Mouse (Mus musculus) hindbrain, embryonic 10.5 days (tissue): ENCODE measurements around the gene Nedd8. TPM values are rescaled to one million over a fixed set of nuclear protein-coding genes. Genes with fewer than 3 reads are reported as not detected.
A peak's percentile ranks its signal among the peaks of the same experiment; 100 is the strongest.

Source experiments
- DNase-seq: peaks from one replicate; pipeline ENCODE4 v3.0.0-alpha.2; 2017; ENCODE audit warnings: low spot score
- H3K27ac ChIP-seq: fragments of 300-500 bp; sonication (generic); 2 replicates; pipeline ENCODE4 v1.5.1; 2016; ENCODE audit warnings: mild to moderate bottlenecking, moderate library complexity
- H3K27me3 ChIP-seq: fragments of 300-500 bp; sonication (generic); 2 replicates; pipeline ENCODE4 v1.6.1; 2016; ENCODE audit warnings: mild to moderate bottlenecking; ENCODE audit not compliant: poor library complexity, insufficient read depth, severe bottlenecking
- H3K36me3 ChIP-seq: fragments of 300-500 bp; sonication (generic); 2 replicates; pipeline ENCODE4 v1.6.1; 2016; ENCODE audit warnings: mild to moderate bottlenecking, moderate library complexity
- H3K4me1 ChIP-seq: fragments of 300-500 bp; sonication (generic); replicated peaks from 2 replicates; pipeline ENCODE4 v1.6.1; 2016; ENCODE audit warnings: mild to moderate bottlenecking
- H3K4me3 ChIP-seq: fragments of 300-500 bp; sonication (generic); 2 replicates; pipeline ENCODE4 v1.5.1; 2016; ENCODE audit warnings: mild to moderate bottlenecking, moderate library complexity
- H3K9me3 ChIP-seq: fragments of 300-500 bp; sonication (generic); 2 replicates; pipeline ENCODE4 v1.6.1; 2016; ENCODE audit warnings: mild to moderate bottlenecking, moderate library complexity
- WGBS: fragments of 180-500 bp; shearing (Covaris S2); methylation state at CpG from one replicate; pipeline ENCODE4 v1.1.7; 2016; 5-methylcytosine and 5-hydroxymethylcytosine counted together
- polyA plus RNA-seq: library from polyadenylated mRNA; unstranded; fragments of >200 nt; fragmentation: Nextera tagmentation; extraction: Ambion mirVana; gene quantifications from 2 replicates; pipeline ENCODE4 v1.2.1, GENCODE M21; 2016

The Nedd8 gene
- polyA plus RNA-seq, 1 experiment from 2014 or later: 662 TPM

GRCm38 (mm10) chr14:55629312-55629711 lies 42.6 kb downstream of the Nedd8 start:
- Histone ChIP-seq H3K27me3 (no peaks in the 10 kb centered on the region), H3K27ac (no peak overlapping the region), H3K4me1 (0 out of 2 replicates have a peak, but pooled peaks cover 3% of the 10 kb centered on the region), H3K4me3 (no peak overlapping the region), H3K9me3 (no peaks in the 10 kb centered on the region), H3K36me3 (peaks cover 100% of the 10 kb centered on the region)
- 61% methylated on average over 5 of the region's 5 CpGs for WGBS
- DNase-seq: peak; percentile 20

- Histone ChIP-seq H3K27ac (no peak overlapping the region), H3K9me3 (no peaks in the 10 kb centered on the region), H3K4me3 (no peak overlapping the region), H3K27me3 (no peaks in the 10 kb centered on the region), H3K4me1 (no peaks in the 10 kb centered on the region), H3K36me3 (peaks cover 97% of the 10 kb centered on the region)
- no peak for DNase-seq
- 95% methylated on average over 27 of the region's 27 CpGs for WGBS
Measured at GRCm38 (mm10) chr14:55628077-55628827, 43.7 kb downstream of the Nedd8 start.

- H3K9me3 ChIP-seq: no peaks in the 10 kb centered on the region
- peaks cover 1% of the 10 kb centered on the region for H3K36me3 ChIP-seq
- WGBS: 47% methylated on average over 22 of the region's 22 CpGs
- H3K4me1 ChIP-seq: peaks cover 17% of the 10 kb centered on the region
- no peak for DNase-seq
- peaks cover 14% of the 10 kb centered on the region; the same call in 1 of the 2 replicates for H3K27me3 ChIP-seq
- H3K4me3 ChIP-seq: peak overlapping the region; percentile 37
- peak overlapping the region; percentile 35; the same call in 1 of the 2 replicates for H3K27ac ChIP-seq
Measured at GRCm38 (mm10) chr14:55618486-55619195, 53.3 kb downstream of the Nedd8 start.

- peaks cover 14% of the 10 kb centered on the region; the same call in 1 of the 2 replicates for H3K27me3 ChIP-seq
- H3K27ac ChIP-seq: peak within 1 kb of the TSS; percentile 62
- H3K4me1 ChIP-seq: peaks cover 17% of the 10 kb centered on the region
- peak; percentile 62 for DNase-seq
- H3K36me3 ChIP-seq: no peaks in the 10 kb centered on the region; the same call in 1 of the 2 replicates
- H3K4me3 ChIP-seq: peak within 1 kb of the TSS; percentile 37
- H3K9me3 ChIP-seq: no peaks in the 10 kb centered on the region
- WGBS: 26% methylated on average over 21 of the region's 21 CpGs
Measured at GRCm38 (mm10) chr14:55617822-55618221, 54.1 kb downstream of the Nedd8 start, which contains the start of gene Rec8. Gene Rec8 (plus strand): TSS chr14:55618037.

GRCm38 (mm10) chr14:55616844-55617243 lies 55.1 kb downstream of the Nedd8 start:
- 85% methylated on average over 2 of the region's 2 CpGs for WGBS
- peaks cover 17% of the 10 kb centered on the region for H3K4me1 ChIP-seq
- H3K9me3 ChIP-seq: no peaks in the 10 kb centered on the region
- no peak overlapping the region for H3K27ac ChIP-seq
- no peak for DNase-seq
- peaks cover 14% of the 10 kb centered on the region; the same call in 1 of the 2 replicates for H3K27me3 ChIP-seq
- no peak overlapping the region for H3K4me3 ChIP-seq
- no peaks in the 10 kb centered on the region for H3K36me3 ChIP-seq

- 39% methylated on average over 2 of the region's 2 CpGs for WGBS
- no peak for DNase-seq
Measured at GRCm38 (mm10) chr14:55615876-55616275, 56.0 kb downstream of the Nedd8 start.

GRCm38 (mm10) chr14:55614565-55615178 lies 57.3 kb downstream of the Nedd8 start:
- Histone ChIP-seq H3K27me3 (peaks cover 12% of the 10 kb centered on the region; the same call in 1 of the 2 replicates), H3K36me3 (peaks cover 8% of the 10 kb centered on the region), H3K27ac (no peak overlapping the region), H3K9me3 (no peaks in the 10 kb centered on the region), H3K4me3 (no peak overlapping the region), H3K4me1 (peaks cover 17% of the 10 kb centered on the region)
- no peak for DNase-seq
- WGBS: 84% methylated on average over 7 of the region's 7 CpGs

More at GRCm38 (mm10) chr14:55615876-55616275, 56.0 kb downstream of the Nedd8 start:
- Histone ChIP-seq H3K27ac (no peak overlapping the region), H3K4me1 (peaks cover 17% of the 10 kb centered on the region), H3K27me3 (peaks cover 14% of the 10 kb centered on the region; the same call in 1 of the 2 replicates), H3K4me3 (no peak overlapping the region), H3K9me3 (no peaks in the 10 kb centered on the region), H3K36me3 (no peaks in the 10 kb centered on the region)

GRCm38 (mm10) chr14:55613346-55613745 lies 58.6 kb downstream of the Nedd8 start:
- Histone ChIP-seq H3K4me1 (peaks cover 10% of the 10 kb centered on the region), H3K27me3 (0 out of 2 replicates have a peak, but pooled peaks cover under 1% of the 10 kb centered on the region), H3K9me3 (no peaks in the 10 kb centered on the region), H3K36me3 (peaks cover 22% of the 10 kb centered on the region), H3K4me3 (no peak overlapping the region), H3K27ac (no peak overlapping the region)
- no peak for DNase-seq
- WGBS: 74% methylated on average over 6 of the region's 6 CpGs

Other genes with a start within 250 kb of the Nedd8 start
- 50.5 and 64.5 TPM in 2 replicates for gene Dhrs4, start 193.4 kb downstream of the Nedd8 start, polyA plus RNA-seq
- 5.7 and 7.9 TPM in 2 replicates for gene Carmil3, start 181.5 kb downstream of the Nedd8 start, polyA plus RNA-seq
- gene Cpne6, start 161.7 kb downstream of the Nedd8 start, polyA plus RNA-seq: 1.1 and 1.6 TPM in 2 replicates
- gene Nrl, start 147.1 kb downstream of the Nedd8 start, polyA plus RNA-seq: not detected in 2 replicates
- 15.4 and 18.5 TPM in 2 replicates for gene Pck2, start 131.9 kb downstream of the Nedd8 start, polyA plus RNA-seq
- gene Dcaf11, start 112.1 kb downstream of the Nedd8 start, polyA plus RNA-seq: 69.5 and 94.1 TPM in 2 replicates
- 0.82 TPM in 1 of 2 replicates, not detected in the other for gene A730061H03Rik, start 111.7 kb downstream of the Nedd8 start, polyA plus RNA-seq
- 0.26 and 0.34 TPM in 2 replicates for gene Fitm1, start 96.5 kb downstream of the Nedd8 start, polyA plus RNA-seq
- 97.6 and 114 TPM in 2 replicates for gene Psme1, start 94.0 kb downstream of the Nedd8 start, polyA plus RNA-seq
- gene Emc9, start 86.8 kb downstream of the Nedd8 start, polyA plus RNA-seq: 6.8 and 10.0 TPM in 2 replicates
- gene Psme2, start 81.0 kb downstream of the Nedd8 start, polyA plus RNA-seq: 171 and 203 TPM in 2 replicates
- gene Rnf31, start 80.4 kb downstream of the Nedd8 start, polyA plus RNA-seq: 21.2 and 23.2 TPM in 2 replicates
- 7.2 and 7.8 TPM in 2 replicates for gene Irf9, start 68.6 kb downstream of the Nedd8 start, polyA plus RNA-seq
- gene Rec8, start 54.1 kb downstream of the Nedd8 start, polyA plus RNA-seq: 10.4 and 12.3 TPM in 2 replicates
- gene Ipo4, start 36.2 kb downstream of the Nedd8 start, polyA plus RNA-seq: 101 and 107 TPM in 2 replicates
- gene Gm49378, start 34.2 kb downstream of the Nedd8 start, polyA plus RNA-seq: 0.76 and 1.5 TPM in 2 replicates
- 76.0 and 78.1 TPM in 2 replicates for gene Tm9sf1, start 28.3 kb downstream of the Nedd8 start, polyA plus RNA-seq
- gene Tssk4, start 21.9 kb downstream of the Nedd8 start, polyA plus RNA-seq: 0.40 and 0.97 TPM in 2 replicates
- 65.6 and 67.6 TPM in 2 replicates for gene Mdp1, start 11.6 kb downstream of the Nedd8 start, polyA plus RNA-seq
- 60.0 and 65.9 TPM in 2 replicates for gene Gmpr2, start 183 bp downstream of the Nedd8 start, polyA plus RNA-seq
- 63.4 and 68.9 TPM in 2 replicates for gene Tinf2, start 9.7 kb upstream of the Nedd8 start, polyA plus RNA-seq
- 0.34 and 0.81 TPM in 2 replicates for gene Tgm1, start 41.8 kb upstream of the Nedd8 start, polyA plus RNA-seq
- 34.7 and 36.3 TPM in 2 replicates for gene Rabggta, start 50.1 kb upstream of the Nedd8 start, polyA plus RNA-seq
- 68.5 and 73.8 TPM in 2 replicates for gene Dhrs1, start 73.6 kb upstream of the Nedd8 start, polyA plus RNA-seq
- gene Nop9, start 73.6 kb upstream of the Nedd8 start, polyA plus RNA-seq: 53.3 and 56.5 TPM in 2 replicates
- 0.17 TPM in 1 of 2 replicates, not detected in the other for gene Cideb, start 86.3 kb upstream of the Nedd8 start, polyA plus RNA-seq
- 0.14 and 0.21 TPM in 2 replicates for gene Ltb4r2, start 89.3 kb upstream of the Nedd8 start, polyA plus RNA-seq
- gene Ltb4r1, start 93.8 kb upstream of the Nedd8 start, polyA plus RNA-seq: 0.11 and 0.39 TPM in 2 replicates
- gene Adcy4, start 112.0 kb upstream of the Nedd8 start, polyA plus RNA-seq: 7.9 and 10.3 TPM in 2 replicates
- 11.9 and 14.4 TPM in 2 replicates for gene Ripk3, start 116.7 kb upstream of the Nedd8 start, polyA plus RNA-seq
- gene Nfatc4, start 151.0 kb upstream of the Nedd8 start, polyA plus RNA-seq: 34.0 and 34.6 TPM in 2 replicates
- gene Nynrin, start 181.9 kb upstream of the Nedd8 start, polyA plus RNA-seq: 24.1 and 24.4 TPM in 2 replicates
- 0.12 and 0.33 TPM in 2 replicates for gene Cbln3, start 212.3 kb upstream of the Nedd8 start, polyA plus RNA-seq
- gene Khnyn, start 212.8 kb upstream of the Nedd8 start, polyA plus RNA-seq: 21.4 and 24.2 TPM in 2 replicates
- 33.2 and 38.1 TPM in 2 replicates for gene Sdr39u1, start 228.2 kb upstream of the Nedd8 start, polyA plus RNA-seq